Mouse (Mus musculus) cortical plate, adult 2 months (tissue): ENCODE measurements around the gene Tiam1.
A peak's percentile ranks its signal among the peaks of the same experiment; 100 is the strongest.

Source experiments
- CTCF ChIP-seq: fragments of 200-500 bp; IDR thresholded peaks from 2 replicates; pipeline ENCODE4 v1.5.1; 2011; ENCODE audit warnings: mild to moderate bottlenecking, control low read depth, low read length; ENCODE audit not compliant: insufficient read depth; ENCODE audit errors: extremely low read depth
- POLR2A ChIP-seq: fragments of 200-500 bp; IDR thresholded peaks from 2 replicates; pipeline ENCODE4 v1.6.1; 2011; ENCODE audit warnings: mild to moderate bottlenecking, low read length, control low read depth; ENCODE audit not compliant: insufficient read depth; ENCODE audit errors: extremely low read depth

DNA sequence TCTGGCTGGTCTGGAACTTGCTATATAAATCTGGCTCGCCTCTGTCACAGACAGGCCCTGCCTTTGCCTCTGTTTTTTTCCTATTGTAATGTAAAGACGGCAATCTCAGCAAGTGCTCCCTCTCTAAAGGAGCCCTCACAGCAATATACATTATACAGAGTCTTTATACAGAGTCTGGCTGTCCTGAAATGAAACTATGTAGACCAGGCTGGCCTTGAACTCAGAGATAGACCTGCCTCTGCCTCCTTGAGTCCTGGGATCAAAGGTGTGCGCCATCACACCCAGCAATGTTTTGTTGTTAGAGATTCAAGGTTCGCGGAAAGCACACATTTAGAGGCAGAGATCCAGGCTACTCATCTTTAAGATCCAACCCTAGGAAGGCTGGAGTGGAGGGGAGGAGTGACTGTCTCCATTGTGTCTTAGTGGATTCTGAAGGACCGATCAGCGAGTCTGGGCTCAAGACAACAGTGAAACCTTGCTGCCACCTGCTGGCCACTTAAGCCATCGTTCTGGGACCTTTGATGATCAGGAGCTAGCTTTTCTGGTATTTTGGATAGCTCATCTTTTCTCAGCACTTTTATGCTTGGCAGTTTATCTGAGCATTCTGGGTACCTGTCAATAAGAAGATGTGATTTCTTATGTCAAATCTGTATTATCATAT, 42.5 kb upstream of the Tiam1 start:
- peak; percentile 97 for TF ChIP-seq CTCF
- TF ChIP-seq POLR2A: no peak
